Mouse (Mus musculus): ENCODE results near the gene Stox2. TPM values are rescaled to one million over a fixed set of nuclear protein-coding genes. Genes with fewer than 3 reads are reported as not detected.

The Stox2 gene
- total and polyA plus RNA-seq, 3 experiments: 0.27 TPM; not detected in 2

DNA sequence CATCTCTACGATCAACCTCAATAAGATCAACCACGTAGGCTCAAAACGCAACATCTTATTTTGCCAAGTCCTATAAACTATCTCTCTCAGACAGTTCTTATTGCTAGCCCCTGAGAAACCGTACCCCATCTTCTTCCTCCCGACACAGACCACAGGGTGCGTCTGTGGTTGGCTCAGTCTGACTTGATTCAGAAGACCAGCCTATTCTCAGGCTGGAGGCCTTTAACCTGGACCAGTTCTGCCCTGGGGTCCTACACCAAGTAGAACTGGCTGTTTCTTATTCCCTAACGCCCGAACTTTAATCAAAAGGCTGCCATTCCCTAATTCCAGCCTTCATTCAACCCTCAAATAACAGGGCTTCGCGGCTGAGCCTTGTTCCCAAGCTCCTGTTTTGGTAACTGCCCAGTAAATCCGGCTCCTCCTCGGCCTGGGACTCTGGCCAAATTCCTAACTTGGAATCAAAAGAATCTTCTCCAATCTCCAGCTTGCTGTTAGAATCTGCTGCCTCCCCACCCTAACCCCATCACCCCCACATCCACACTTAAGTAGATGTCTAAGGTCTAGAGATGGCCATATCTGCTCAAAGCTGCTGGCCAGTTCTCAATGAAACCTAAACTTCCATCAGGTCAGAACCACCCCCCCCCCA, 91.5 kb downstream of the Stox2 start:
- DNase-seq (ENCODE audit: low spot score): no peak
- Histone ChIP-seq H3K36me3 (replicated peaks) (no peaks in the 10 kb centered on the region), H3K27me3 (ENCODE audit: insufficient read depth, low read length) (no peaks in the 10 kb centered on the region), H3K4me1 (ENCODE audit: insufficient read depth, low read depth, low read length) (no peaks in the 10 kb centered on the region), H3K9me3 (replicated peaks) (no peaks in the 10 kb centered on the region), H3K4me3 (ENCODE audit: low read depth, low read length) (no peak overlapping the region)
- ATAC-seq (ENCODE audit: extremely low read depth, insufficient number of reproducible peaks, low FRiP score, poor library complexity, severe bottlenecking): no peak
- TF ChIP-seq GATA2 (IDR thresholded peaks at IDR 0.05; ENCODE audit: borderline replicate concordance, low read depth, low read length) (no peak), CTCF (IDR thresholded peaks at IDR 0.05; ENCODE audit: low read depth, low read length) (no peak), GATA1 (IDR thresholded peaks at IDR 0.05; ENCODE audit: borderline replicate concordance, low read length) (no peak), POLR2AphosphoS5 (IDR thresholded peaks at IDR 0.05; ENCODE audit: insufficient replicate concordance, low read depth, low read length) (no peak), TAL1 (conservative IDR thresholded peaks at IDR 0.05; ENCODE audit: low read depth, low read length) (no peak)

DNA sequence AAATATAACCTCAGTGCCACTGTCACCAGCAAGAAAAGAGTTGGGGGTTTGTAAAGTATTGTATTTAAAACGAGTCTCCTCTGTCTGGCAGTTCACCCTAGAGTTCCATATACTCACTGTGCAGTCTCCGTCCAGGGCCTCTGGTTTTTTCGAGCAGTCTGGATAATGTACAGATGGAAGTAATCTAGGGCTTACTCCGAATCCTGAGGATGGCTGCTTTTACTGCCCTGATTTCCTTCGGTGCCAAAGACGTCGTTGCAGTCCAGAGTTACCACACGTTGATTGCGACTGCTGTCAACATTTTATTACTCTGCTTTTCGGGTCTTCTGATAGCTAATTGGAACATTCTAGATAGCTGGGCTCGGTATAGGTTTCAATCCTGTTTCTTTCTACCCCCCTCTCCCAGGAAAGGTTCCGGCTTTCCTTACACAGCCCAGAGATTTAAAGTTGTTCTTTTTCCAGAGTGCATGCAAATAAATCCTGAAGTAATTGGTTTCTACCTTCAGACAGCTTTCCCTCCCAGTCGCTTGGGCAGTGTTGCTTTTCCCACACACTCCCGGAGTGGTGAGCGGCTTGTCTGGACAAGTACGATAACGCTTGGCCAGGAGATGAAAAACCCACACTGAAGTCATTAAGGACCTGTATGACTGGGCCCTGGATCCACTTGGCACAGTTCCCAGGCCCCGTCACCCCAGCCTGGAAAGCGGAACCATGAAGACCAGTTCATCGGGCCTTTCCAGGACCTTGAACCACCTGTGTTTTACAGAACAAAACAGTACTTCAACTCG, 94.1 kb downstream of the Stox2 start:
- H3K9me3 ChIP-seq (replicated peaks): no peaks in the 10 kb centered on the region
- TF ChIP-seq CTCF (IDR thresholded peaks at IDR 0.05; ENCODE audit: low read depth, low read length) (no peak), TAL1 (conservative IDR thresholded peaks at IDR 0.05; ENCODE audit: low read depth, low read length) (no peak), POLR2AphosphoS5 (IDR thresholded peaks at IDR 0.05; ENCODE audit: insufficient replicate concordance, low read depth, low read length) (no peak), GATA2 (IDR thresholded peaks at IDR 0.05; ENCODE audit: borderline replicate concordance, low read depth, low read length) (no peak), GATA1 (IDR thresholded peaks at IDR 0.05; ENCODE audit: borderline replicate concordance, low read length) (no peak)
- H3K4me1 ChIP-seq (ENCODE audit: insufficient read depth, low read depth, low read length): no peaks in the 10 kb centered on the region
- ATAC-seq (ENCODE audit: extremely low read depth, insufficient number of reproducible peaks, low FRiP score, poor library complexity, severe bottlenecking) (no peak), DNase-seq (ENCODE audit: low spot score) (no peak)
- no peak overlapping the region for H3K4me3 ChIP-seq (ENCODE audit: low read depth, low read length)
- no peaks in the 10 kb centered on the region for H3K27me3 ChIP-seq (ENCODE audit: insufficient read depth, low read length)
- H3K36me3 ChIP-seq (replicated peaks): no peaks in the 10 kb centered on the region

DNA sequence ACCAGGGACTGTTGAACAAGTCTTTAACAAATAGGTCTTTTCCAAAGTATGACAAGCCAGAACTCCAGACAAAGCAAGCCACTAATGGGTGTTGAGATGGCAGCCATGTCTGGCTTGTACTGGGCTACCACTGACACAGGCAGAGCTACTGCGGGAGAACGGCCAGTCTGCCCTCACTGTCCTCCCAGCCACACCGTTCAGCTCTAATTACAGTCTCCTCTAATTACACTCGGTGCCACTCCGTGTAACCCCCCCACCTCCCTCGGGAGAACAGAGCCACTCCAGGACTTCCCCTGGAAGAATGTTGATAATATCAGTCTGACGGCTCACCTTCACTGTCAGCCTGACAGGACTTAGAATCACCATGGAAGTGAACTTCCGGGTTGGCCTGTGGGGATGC, 97.1 kb downstream of the Stox2 start:
- Histone ChIP-seq H3K27me3 (ENCODE audit: insufficient read depth, low read length) (no peaks in the 10 kb centered on the region), H3K4me1 (ENCODE audit: insufficient read depth, low read depth, low read length) (no peaks in the 10 kb centered on the region), H3K36me3 (replicated peaks) (no peaks in the 10 kb centered on the region), H3K4me3 (ENCODE audit: low read depth, low read length) (no peak overlapping the region), H3K9me3 (replicated peaks) (no peaks in the 10 kb centered on the region)
- no peak for TF ChIP-seq POLR2AphosphoS5 (IDR thresholded peaks at IDR 0.05; ENCODE audit: insufficient replicate concordance, low read depth, low read length)
- no peak for TF ChIP-seq TAL1 (conservative IDR thresholded peaks at IDR 0.05; ENCODE audit: low read depth, low read length)
- TF ChIP-seq CTCF (IDR thresholded peaks at IDR 0.05; ENCODE audit: low read depth, low read length): no peak
- no peak for TF ChIP-seq GATA1 (IDR thresholded peaks at IDR 0.05; ENCODE audit: borderline replicate concordance, low read length)
- no peak for TF ChIP-seq GATA2 (IDR thresholded peaks at IDR 0.05; ENCODE audit: borderline replicate concordance, low read depth, low read length)
- no peak for DNase-seq (ENCODE audit: low spot score)
- no peak for ATAC-seq (ENCODE audit: extremely low read depth, insufficient number of reproducible peaks, low FRiP score, poor library complexity, severe bottlenecking)

DNA sequence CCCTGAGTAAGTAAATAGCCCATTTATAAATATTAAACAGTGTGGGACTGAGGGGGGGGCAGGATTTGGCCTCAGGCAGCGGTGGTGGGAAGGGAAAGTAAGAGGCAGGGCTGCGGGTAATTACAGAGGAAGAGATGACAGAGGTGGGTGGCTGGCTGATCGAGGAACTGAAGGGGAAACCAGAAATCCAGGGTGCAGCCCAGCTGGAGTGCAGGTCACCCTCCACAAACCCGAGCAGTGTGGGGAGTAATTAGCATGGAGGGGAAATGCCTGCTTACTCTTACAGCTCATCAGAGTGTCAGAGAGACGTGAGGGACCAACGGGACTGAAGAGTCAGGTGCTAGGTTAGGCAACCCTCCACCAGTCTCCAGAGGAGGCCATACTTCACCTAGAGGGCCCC, 98.4 kb downstream of the Stox2 start:
- no peak for ATAC-seq (ENCODE audit: extremely low read depth, insufficient number of reproducible peaks, low FRiP score, poor library complexity, severe bottlenecking)
- DNase-seq (ENCODE audit: low spot score): no peak
- Histone ChIP-seq H3K4me1 (ENCODE audit: insufficient read depth, low read depth, low read length) (no peaks in the 10 kb centered on the region), H3K9me3 (replicated peaks) (no peaks in the 10 kb centered on the region), H3K36me3 (replicated peaks) (no peaks in the 10 kb centered on the region), H3K4me3 (ENCODE audit: low read depth, low read length) (no peak overlapping the region), H3K27me3 (ENCODE audit: insufficient read depth, low read length) (no peaks in the 10 kb centered on the region)
- TF ChIP-seq TAL1 (conservative IDR thresholded peaks at IDR 0.05; ENCODE audit: low read depth, low read length) (no peak), GATA2 (IDR thresholded peaks at IDR 0.05; ENCODE audit: borderline replicate concordance, low read depth, low read length) (no peak), GATA1 (IDR thresholded peaks at IDR 0.05; ENCODE audit: borderline replicate concordance, low read length) (no peak), POLR2AphosphoS5 (IDR thresholded peaks at IDR 0.05; ENCODE audit: insufficient replicate concordance, low read depth, low read length) (no peak), CTCF (IDR thresholded peaks at IDR 0.05; ENCODE audit: low read depth, low read length) (no peak)

DNA sequence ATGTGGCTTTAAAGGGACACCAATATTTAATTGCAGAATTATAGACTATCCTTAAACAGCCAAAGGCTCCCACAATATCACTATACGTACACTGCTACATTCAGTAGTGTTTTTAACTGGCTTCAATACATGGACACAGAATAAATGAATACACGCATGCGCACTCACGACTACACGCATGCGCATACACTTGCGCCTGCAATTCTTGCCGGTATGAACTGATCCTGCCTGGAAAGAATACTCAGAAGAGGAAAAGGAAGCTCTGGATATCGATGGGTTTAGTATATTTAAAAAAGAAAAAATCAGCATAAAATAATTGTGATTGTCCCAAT, 100.4 kb downstream of the Stox2 start:
- Histone ChIP-seq H3K9me3 (replicated peaks) (no peaks in the 10 kb centered on the region), H3K27me3 (ENCODE audit: insufficient read depth, low read length) (no peaks in the 10 kb centered on the region), H3K36me3 (replicated peaks) (no peaks in the 10 kb centered on the region), H3K4me3 (ENCODE audit: low read depth, low read length) (no peak overlapping the region), H3K4me1 (ENCODE audit: insufficient read depth, low read depth, low read length) (no peaks in the 10 kb centered on the region)
- no peak for ATAC-seq (ENCODE audit: extremely low read depth, insufficient number of reproducible peaks, low FRiP score, poor library complexity, severe bottlenecking)
- no peak for TF ChIP-seq TAL1 (conservative IDR thresholded peaks at IDR 0.05; ENCODE audit: low read depth, low read length)
- TF ChIP-seq GATA2 (IDR thresholded peaks at IDR 0.05; ENCODE audit: borderline replicate concordance, low read depth, low read length): no peak
- TF ChIP-seq GATA1 (IDR thresholded peaks at IDR 0.05; ENCODE audit: borderline replicate concordance, low read length): no peak
- TF ChIP-seq CTCF (IDR thresholded peaks at IDR 0.05; ENCODE audit: low read depth, low read length): no peak
- no peak for TF ChIP-seq POLR2AphosphoS5 (IDR thresholded peaks at IDR 0.05; ENCODE audit: insufficient replicate concordance, low read depth, low read length)
- no peak for DNase-seq (ENCODE audit: low spot score)

DNA sequence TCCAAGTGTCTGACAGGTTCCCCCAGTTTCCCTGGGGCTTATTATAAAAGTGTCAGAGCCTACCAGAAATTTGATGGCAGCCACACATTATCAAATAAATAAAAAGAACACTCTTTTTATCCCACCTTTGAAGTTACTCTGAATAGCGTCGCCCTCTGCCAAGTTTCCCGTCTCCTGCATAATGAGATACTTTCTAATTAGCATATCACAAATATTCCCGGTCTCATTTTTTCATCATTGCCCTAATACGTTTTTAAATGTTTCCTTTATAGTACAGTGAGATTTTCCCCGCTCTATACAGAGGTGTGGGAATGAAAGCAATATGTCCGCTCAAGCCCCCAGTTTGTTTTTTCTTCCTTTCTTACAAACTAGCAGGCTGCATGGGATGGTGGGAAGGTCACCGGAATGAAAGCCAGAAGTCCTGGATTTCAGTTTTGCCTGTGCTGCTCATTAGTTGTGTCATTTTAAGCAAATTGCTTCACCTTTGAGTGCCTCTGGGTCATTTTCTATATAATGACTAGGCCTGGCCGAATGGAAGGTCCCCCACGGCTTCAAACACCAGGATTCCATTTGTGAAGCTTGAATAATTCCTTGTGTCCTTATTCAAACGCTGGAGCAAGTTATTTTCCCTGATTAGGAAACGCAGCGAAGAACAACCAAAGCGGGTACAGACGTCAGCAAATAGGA, 100.9 kb downstream of the Stox2 start:
- Histone ChIP-seq H3K27me3 (ENCODE audit: insufficient read depth, low read length) (no peaks in the 10 kb centered on the region), H3K4me3 (ENCODE audit: low read depth, low read length) (no peak overlapping the region), H3K4me1 (ENCODE audit: insufficient read depth, low read depth, low read length) (no peaks in the 10 kb centered on the region), H3K36me3 (replicated peaks) (no peaks in the 10 kb centered on the region), H3K9me3 (replicated peaks) (no peaks in the 10 kb centered on the region)
- DNase-seq (ENCODE audit: low spot score) (no peak), ATAC-seq (ENCODE audit: extremely low read depth, insufficient number of reproducible peaks, low FRiP score, poor library complexity, severe bottlenecking) (no peak)
- TF ChIP-seq GATA1 (IDR thresholded peaks at IDR 0.05; ENCODE audit: borderline replicate concordance, low read length) (no peak), POLR2AphosphoS5 (IDR thresholded peaks at IDR 0.05; ENCODE audit: insufficient replicate concordance, low read depth, low read length) (no peak), TAL1 (conservative IDR thresholded peaks at IDR 0.05; ENCODE audit: low read depth, low read length) (no peak), CTCF (IDR thresholded peaks at IDR 0.05; ENCODE audit: low read depth, low read length) (no peak), GATA2 (IDR thresholded peaks at IDR 0.05; ENCODE audit: borderline replicate concordance, low read depth, low read length) (no peak)

All from G1E (cell line).